Mouse (Mus musculus) MEL (cell line): ENCODE results near the gene Drd3. TPM values are rescaled to one million over a fixed set of nuclear protein-coding genes. Genes with fewer than 3 reads are reported as not detected.

Experiments used
- DNase-seq: peaks from one replicate; pipeline ENCODE4 v3.0.0; 2011; ENCODE audit warnings: low read depth, low spot score
- H3K27ac ChIP-seq: 2 replicates; pipeline ENCODE4 v1.5.1; 2012; ENCODE audit warnings: low read depth, mild to moderate bottlenecking, control low read depth, low read length, moderate library complexity; ENCODE audit not compliant: control insufficient read depth
- H3K27me3 ChIP-seq, 2 experiments: fragments of 150-350 bp in 1 of 2; sonication (generic) in 1 of 2; 2 replicates each; pipeline ENCODE4 v1.6.1; 2012; ENCODE audit warnings: low read length in 2 of 2, mild to moderate bottlenecking in 2 of 2, improper control_type of control experiment in 1 of 2, moderate library complexity in 1 of 2; ENCODE audit not compliant: insufficient read depth in 2 of 2, control insufficient read depth in 1 of 2
- H3K36me3 ChIP-seq, 2 experiments: 2 replicates each; pipeline ENCODE4 v1.6.1; 2012 to 2014; ENCODE audit warnings: low read length in 2 of 2, improper control_type of control experiment in 1 of 2, inconsistent platforms in 1 of 2, mild to moderate bottlenecking in 1 of 2; ENCODE audit not compliant: insufficient read depth in 2 of 2, control insufficient read depth in 1 of 2
- H3K4me1 ChIP-seq, 2 experiments: fragments of 150-350 bp in 1 of 2; sonication (generic) in 1 of 2; 2 replicates each; pipeline ENCODE4 v1.6.1; 2012; ENCODE audit warnings: low read length in 2 of 2, improper control_type of control experiment in 1 of 2, mild to moderate bottlenecking in 1 of 2; ENCODE audit not compliant: insufficient read depth in 2 of 2, control insufficient read depth in 1 of 2
- H3K4me3 ChIP-seq, 2 experiments: fragments of 150-350 bp in 1 of 2; sonication (generic) in 1 of 2; 2 replicates each; pipeline ENCODE4 v1.5.1; 2012; ENCODE audit warnings: low read depth in 2 of 2, low read length in 2 of 2, mild to moderate bottlenecking in 2 of 2, moderate library complexity in 2 of 2, control low read depth in 1 of 2, improper control_type of control experiment in 1 of 2; ENCODE audit not compliant: control insufficient read depth in 1 of 2, insufficient read depth in 1 of 2
- H3K79me2 ChIP-seq: 2 replicates; pipeline ENCODE4 v1.6.1; 2012; ENCODE audit warnings: mild to moderate bottlenecking, low read length, moderate library complexity; ENCODE audit not compliant: control insufficient read depth, poor library complexity, insufficient read depth
- H3K9ac ChIP-seq: 2 replicates; pipeline ENCODE4 v1.6.1; 2012; ENCODE audit warnings: low read depth, mild to moderate bottlenecking, control low read depth, low read length, moderate library complexity; ENCODE audit not compliant: control insufficient read depth, poor library complexity, severe bottlenecking
- H3K9me3 ChIP-seq: fragments of 150-350 bp; sonication (generic); replicated peaks from 2 replicates; pipeline ENCODE4 v1.6.1; 2012; ENCODE audit warnings: mild to moderate bottlenecking, low read length, improper control_type of control experiment, moderate library complexity; ENCODE audit not compliant: insufficient read depth
- CHD1 ChIP-seq: IDR thresholded peaks from 2 replicates; pipeline ENCODE4 v1.6.1; 2012; ENCODE audit warnings: low read depth, mild to moderate bottlenecking, inconsistent platforms, low read length, improper control_type of control experiment
- CTCF ChIP-seq, 3 experiments: IDR thresholded peaks in 2 of 3; conservative IDR thresholded peaks in 1 of 3; 2 replicates each; pipeline ENCODE4 v1.5.1; 2011 to 2012; ENCODE audit warnings: low read length in 3 of 3, low read depth in 2 of 3, mild to moderate bottlenecking in 2 of 3, improper control_type of control experiment in 1 of 3, inconsistent platforms in 1 of 3, mixed read lengths in 1 of 3, moderate library complexity in 1 of 3; ENCODE audit not compliant: control insufficient read depth in 1 of 3, insufficient read depth in 1 of 3, poor library complexity in 1 of 3, severe bottlenecking in 1 of 3
- ELF1 ChIP-seq: IDR thresholded peaks from 2 replicates; pipeline ENCODE4 v1.6.1; 2014; ENCODE audit warnings: low read depth, mild to moderate bottlenecking, inconsistent platforms, low read length, improper control_type of control experiment, moderate library complexity
- ETS1 ChIP-seq: IDR thresholded peaks from 2 replicates; pipeline ENCODE4 v1.6.1; 2012; ENCODE audit warnings: low read depth, mild to moderate bottlenecking, inconsistent platforms, low read length, improper control_type of control experiment, moderate library complexity
- GATA1 ChIP-seq: IDR thresholded peaks from 2 replicates; pipeline ENCODE4 v1.6.1; 2011; ENCODE audit warnings: low read depth, low read length, improper control_type of control experiment
- HCFC1 ChIP-seq: IDR thresholded peaks from 2 replicates; pipeline ENCODE4 v1.6.1; 2012; ENCODE audit warnings: low read depth, mild to moderate bottlenecking, inconsistent platforms, low read length, improper control_type of control experiment, moderate library complexity
- KAT2A ChIP-seq: conservative IDR thresholded peaks from 2 replicates; pipeline ENCODE4 v1.6.1; 2012; ENCODE audit warnings: low read depth, low read length, improper control_type of control experiment, inconsistent platforms
- MAX ChIP-seq: IDR thresholded peaks from 2 replicates; pipeline ENCODE4 v1.6.1; 2011; ENCODE audit warnings: low read length, improper control_type of control experiment
- MYC ChIP-seq: IDR thresholded peaks from 2 replicates; pipeline ENCODE4 v1.6.1; 2011; ENCODE audit warnings: low read depth, mild to moderate bottlenecking, low read length, improper control_type of control experiment, moderate library complexity
- POLR2A ChIP-seq, 2 experiments: IDR thresholded peaks; 2 replicates each; pipeline ENCODE4 v1.6.1; 2011 to 2012; ENCODE audit warnings: low read length in 2 of 2, mild to moderate bottlenecking in 2 of 2, control low read depth in 1 of 2, improper control_type of control experiment in 1 of 2, low read depth in 1 of 2, moderate library complexity in 1 of 2; ENCODE audit not compliant: control insufficient read depth in 1 of 2, insufficient read depth in 1 of 2, poor library complexity in 1 of 2
- POLR2AphosphoS5 ChIP-seq: IDR thresholded peaks from 2 replicates; pipeline ENCODE4 v1.6.1; 2012; ENCODE audit warnings: low read depth, borderline replicate concordance, mild to moderate bottlenecking, inconsistent platforms, low read length, moderate library complexity, mixed read lengths
- RAD21 ChIP-seq: IDR thresholded peaks from 2 replicates; pipeline ENCODE4 v1.6.1; 2011; ENCODE audit warnings: mild to moderate bottlenecking, low read depth, low read length, improper control_type of control experiment
- RCOR1 ChIP-seq: IDR thresholded peaks from 2 replicates; pipeline ENCODE4 v1.6.1; 2012; ENCODE audit warnings: low read depth, mild to moderate bottlenecking, inconsistent platforms, low read length, improper control_type of control experiment
- SMC3 ChIP-seq: IDR thresholded peaks from 2 replicates; pipeline ENCODE4 v1.6.1; 2011; ENCODE audit warnings: low read depth, low read length, improper control_type of control experiment
- TBP ChIP-seq: IDR thresholded peaks from 2 replicates; pipeline ENCODE4 v1.8.0; 2011; ENCODE audit warnings: low read depth, low read length, improper control_type of control experiment
- UBTF ChIP-seq: IDR thresholded peaks from 2 replicates; pipeline ENCODE4 v1.6.1; 2012; ENCODE audit warnings: low read depth, mild to moderate bottlenecking, inconsistent platforms, low read length, improper control_type of control experiment, moderate library complexity, borderline replicate concordance; ENCODE audit not compliant: insufficient read depth
- USF1 ChIP-seq: IDR thresholded peaks from 2 replicates; pipeline ENCODE4 v1.6.1; 2014; ENCODE audit warnings: low read depth, mild to moderate bottlenecking, inconsistent platforms, low read length, improper control_type of control experiment, moderate library complexity
- ZKSCAN1 ChIP-seq: IDR thresholded peaks from 2 replicates; pipeline ENCODE4 v1.6.1; 2012; ENCODE audit warnings: low read depth, mild to moderate bottlenecking, inconsistent platforms, low read length, improper control_type of control experiment, moderate library complexity
- polyA plus RNA-seq, 2 experiments: library from polyadenylated mRNA; stranded (reverse) in 1 of 2; unstranded in 1 of 2; fragments of >175 nt in 1 of 2; fragments of >200 nt in 1 of 2; gene quantifications; 2 replicates each; pipeline versions ENCODE4 v1.2.1 to v1.2.4; 2012; ENCODE audit warnings: low replicate concordance in 2 of 2, low read depth in 1 of 2; ENCODE audit not compliant: insufficient read length in 2 of 2, insufficient read depth in 1 of 2, missing spikeins in 1 of 2
- total RNA-seq: library from RNA; depleted of rRNA; stranded (reverse); fragments of 300-350 nt; gene quantifications from 2 replicates; pipeline ENCODE4 v1.2.3, GENCODE M21; 2012

Drd3 gene
- total and polyA plus RNA-seq, 3 experiments = not detected

- H3K27ac ChIP-seq = no peak overlapping the region
- TF ChIP-seq POLR2AphosphoS5 = no peak
- no peak for TF ChIP-seq UBTF
- no peak for TF ChIP-seq ZKSCAN1
- no peak for TF ChIP-seq USF1
- no peak for TF ChIP-seq CTCF (IDR thresholded peaks at IDR 0.05 in 2 of 3, conservative IDR thresholded peaks at IDR 0.05 in 1 of 3; ENCODE audit: control insufficient read depth in 1 of 3, insufficient read depth in 1 of 3, low read depth in 2 of 3, low read length in 3 of 3, poor library complexity in 1 of 3, severe bottlenecking in 1 of 3)
- TF ChIP-seq TBP = no peak
- TF ChIP-seq RCOR1 = no peak
- no peak for TF ChIP-seq GATA1
- TF ChIP-seq ELF1 = no peak
- no peak for TF ChIP-seq SMC3
- no peak for TF ChIP-seq HCFC1
- no peak for TF ChIP-seq CHD1
- no peaks in the 10 kb centered on the region for H3K4me1 ChIP-seq
- H3K9ac ChIP-seq = no peak overlapping the region
- no peaks in the 10 kb centered on the region for H3K79me2 ChIP-seq
- no peak for DNase-seq
- no peaks in the 10 kb centered on the region for H3K9me3 ChIP-seq
- no peaks in the 10 kb centered on the region for H3K36me3 ChIP-seq
- peaks cover 4 to 19% of the 10 kb centered on the region in 2 experiments for H3K27me3 ChIP-seq
- H3K4me3 ChIP-seq = no peak overlapping the region
Observed at GRCm38 (mm10) chr16:43827492-43827891, 73.7 kb downstream of the Drd3 start.

GRCm38 (mm10) chr16:43831957-43832356, 78.1 kb downstream of the Drd3 start:
- Histone ChIP-seq H3K9ac (no peak overlapping the region), H3K9me3 (no peaks in the 10 kb centered on the region), H3K27ac (no peak overlapping the region), H3K4me1 (no peaks in the 10 kb centered on the region), H3K27me3 (peaks cover 2 to 7% of the 10 kb centered on the region in 2 experiments; a peak in 3 of 4 replicates), H3K4me3 (no peak overlapping the region), H3K36me3 (no peaks in the 10 kb centered on the region), H3K79me2 (no peaks in the 10 kb centered on the region)
- TF ChIP-seq RAD21 = no peak
- no peak for TF ChIP-seq POLR2AphosphoS5
- TF ChIP-seq MAX = no peak
- no peak for TF ChIP-seq KAT2A
- TF ChIP-seq ETS1 = no peak
- TF ChIP-seq RCOR1 = no peak
- no peak for TF ChIP-seq MYC
- no peak for TF ChIP-seq POLR2A (IDR thresholded peaks at IDR 0.05; ENCODE audit: control insufficient read depth in 1 of 2, insufficient read depth in 1 of 2, low read depth in 1 of 2, low read length in 2 of 2, poor library complexity in 1 of 2)
- no peak for DNase-seq
